Mouse (Mus musculus) ES-Bruce4 (cell line): ENCODE measurements around the gene Tmem262.

Source experiments
- EP300 ChIP-seq: IDR thresholded peaks from 2 replicates; pipeline ENCODE4 v1.6.1; 2011; ENCODE audit warnings: low read depth, low read length; ENCODE audit not compliant: insufficient read depth
- POLR2A ChIP-seq: IDR thresholded peaks from one replicate; pipeline ENCODE4 v1.8.1; 2011; ENCODE audit warnings: low read length; ENCODE audit not compliant: insufficient read depth

DNA sequence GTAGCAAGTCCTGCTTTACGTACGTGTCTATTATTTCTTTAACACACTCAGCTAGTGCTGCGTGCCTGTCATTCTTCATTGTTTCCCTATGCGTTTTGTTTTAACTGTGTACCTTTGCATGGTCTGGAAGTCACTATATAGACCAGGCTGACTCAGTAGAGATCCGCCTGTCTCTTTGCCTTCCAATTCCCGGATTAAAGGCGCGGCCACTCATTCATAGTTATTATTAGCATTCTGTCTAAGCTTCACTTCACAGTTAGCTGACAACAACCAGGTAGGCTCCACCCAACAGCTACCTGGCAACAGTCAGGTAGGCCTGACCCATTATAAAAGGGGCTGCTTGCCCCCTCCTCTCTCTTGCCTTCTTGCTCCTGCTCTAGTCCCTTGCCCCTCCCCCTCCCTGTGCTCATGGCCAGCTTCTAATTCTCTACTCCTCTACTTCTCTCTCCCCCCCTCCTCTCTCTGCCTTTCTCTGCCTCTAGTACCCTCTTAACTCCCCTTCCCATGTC, 38.9 kb downstream of the Tmem262 start:
- no peak for TF ChIP-seq POLR2A
- TF ChIP-seq EP300 = no peak
